Mouse (Mus musculus) inflammation-experienced regulatory T-cells, adult 6 months (primary cell): ENCODE data around the gene Nkapd1. TPM values are rescaled to one million over a fixed set of nuclear protein-coding genes. Genes with fewer than 3 reads are reported as not detected.
A peak's percentile ranks its signal among the peaks of the same experiment; 100 is the strongest.

ENCODE experiments used
- ATAC-seq: one replicate; pipeline ENCODE4 v1.8.0; 2017
- polyA plus RNA-seq, 3 experiments: library from polyadenylated mRNA; unstranded; fragments of 100-300 nt; shearing (Covaris generic); gene quantifications; one replicate each; pipeline ENCODE4 v1.2.1; 2017

The Nkapd1 gene
- polyA plus RNA-seq, 3 experiments from 2014 or later = 17.6 to 22.9 (median 21.0) TPM

GRCm38 (mm10) chr9:50601536-50601935 lies 15.7 kb downstream of the Nkapd1 start:
- no peak for ATAC-seq

- ATAC-seq = no peak
Measured at GRCm38 (mm10) chr9:50596973-50597372, 20.3 kb downstream of the Nkapd1 start.

- no peak for ATAC-seq
Measured at GRCm38 (mm10) chr9:50594794-50595417, 22.4 kb downstream of the Nkapd1 start.

- peak; percentile 46 for ATAC-seq
Measured at GRCm38 (mm10) chr9:50593544-50593943, 23.7 kb downstream of the Nkapd1 start.

GRCm38 (mm10) chr9:50592955-50593354 lies 24.3 kb downstream of the Nkapd1 start:
- ATAC-seq = no peak

GRCm38 (mm10) chr9:50590856-50591518 lies 26.3 kb downstream of the Nkapd1 start:
- peak; percentile 75 for ATAC-seq

- no peak for ATAC-seq
Measured at GRCm38 (mm10) chr9:50586955-50587354, 30.3 kb downstream of the Nkapd1 start.

GRCm38 (mm10) chr9:50585145-50585818 lies 32.0 kb downstream of the Nkapd1 start:
- no peak for ATAC-seq

- no peak for ATAC-seq
Measured at GRCm38 (mm10) chr9:50580370-50580769, 36.9 kb downstream of the Nkapd1 start.

GRCm38 (mm10) chr9:50569599-50570525 lies 47.4 kb downstream of the Nkapd1 start:
- ATAC-seq = no peak

- no peak for ATAC-seq
Measured at GRCm38 (mm10) chr9:50567881-50568280, 49.4 kb downstream of the Nkapd1 start.

GRCm38 (mm10) chr9:50567372-50567771 lies 49.9 kb downstream of the Nkapd1 start:
- ATAC-seq = no peak

GRCm38 (mm10) chr9:50565940-50566339 lies 51.3 kb downstream of the Nkapd1 start:
- ATAC-seq = no peak

- no peak for ATAC-seq
Measured at GRCm38 (mm10) chr9:50565173-50565572, 52.1 kb downstream of the Nkapd1 start.

- ATAC-seq = no peak
Measured at GRCm38 (mm10) chr9:50561918-50562360, 55.3 kb downstream of the Nkapd1 start.

- no peak for ATAC-seq
Measured at GRCm38 (mm10) chr9:50561145-50561917, 55.9 kb downstream of the Nkapd1 start, which contains the start of gene Tex12. TSS of gene Tex12 (minus strand) at chr9:50561325.

Other genes starting within 250 kb of the Nkapd1 start
- gene Plet1, start 122.9 kb downstream of the Nkapd1 start, polyA plus RNA-seq = not detected
- gene Pts, start 88.7 kb downstream of the Nkapd1 start, polyA plus RNA-seq = 100 to 1,000 TPM in 2 of 3 experiments, 10 to 100 TPM in 1; 89.4 to 111 (median 104) TPM
- gene Il18, start 62.6 kb downstream of the Nkapd1 start, polyA plus RNA-seq = 1 to 10 TPM; 6.3 to 9.2 (median 8.1) TPM
- gene Bco2, start 62.3 kb downstream of the Nkapd1 start, polyA plus RNA-seq = 1 to 10 TPM in 1 of 3 experiments, under 1 TPM in 1, not detected in 1; 0.54 to 1.2 TPM
- not detected for gene Tex12, start 56.1 kb downstream of the Nkapd1 start, polyA plus RNA-seq
- gene Sdhd, start 13.7 kb downstream of the Nkapd1 start, polyA plus RNA-seq = 100 to 1,000 TPM; 142 to 204 (median 178) TPM
- 100 to 1,000 TPM in 2 of 3 experiments, 10 to 100 TPM in 1; 91.5 to 123 (median 102) TPM for gene Timm8b, start 13.6 kb downstream of the Nkapd1 start, polyA plus RNA-seq
- under 1 TPM; 0.31 to 0.67 (median 0.58) TPM for gene Pih1d2, start 143 bp downstream of the Nkapd1 start, polyA plus RNA-seq
- gene Dlat, start 42.3 kb upstream of the Nkapd1 start, polyA plus RNA-seq = 10 to 100 TPM; 11.5 to 20.4 (median 18.7) TPM
- 1 to 10 TPM in 2 of 3 experiments, not detected in 1; 1.4 to 1.9 TPM for gene Dixdc1, start 122.1 kb upstream of the Nkapd1 start, polyA plus RNA-seq
- not detected for gene 2310030G06Rik, start 129.1 kb upstream of the Nkapd1 start, polyA plus RNA-seq
- 1 to 10 TPM in 2 of 3 experiments, not detected in 1; 1.7 to 1.9 TPM for gene Cryab, start 133.9 kb upstream of the Nkapd1 start, polyA plus RNA-seq
- gene Hspb2, start 134.9 kb upstream of the Nkapd1 start, polyA plus RNA-seq = not detected
- 10 to 100 TPM in 2 of 3 experiments, 1 to 10 TPM in 1; 9.9 to 11.1 (median 10.3) TPM for gene Fdxacb1, start 150.8 kb upstream of the Nkapd1 start, polyA plus RNA-seq
- 1 to 10 TPM; 7.2 to 9.4 (median 8.8) TPM for gene Alg9, start 157.6 kb upstream of the Nkapd1 start, polyA plus RNA-seq
- 10 to 100 TPM in 2 of 3 experiments, 1 to 10 TPM in 1; 6.9 to 23.3 (median 16.9) TPM for gene 1110032A03Rik, start 158.1 kb upstream of the Nkapd1 start, polyA plus RNA-seq
- 10 to 100 TPM; 57.5 to 62.8 (median 59.3) TPM for gene Ppp2r1b, start 227.8 kb upstream of the Nkapd1 start, polyA plus RNA-seq